Mouse (Mus musculus): ENCODE data around the gene Nsf. TPM values are rescaled to one million over a fixed set of nuclear protein-coding genes. Genes with fewer than 3 reads are reported as not detected.

Nsf gene
- total RNA-seq, 2 experiments from 2014 or later, result 89.5 to 94.1 TPM

DNA sequence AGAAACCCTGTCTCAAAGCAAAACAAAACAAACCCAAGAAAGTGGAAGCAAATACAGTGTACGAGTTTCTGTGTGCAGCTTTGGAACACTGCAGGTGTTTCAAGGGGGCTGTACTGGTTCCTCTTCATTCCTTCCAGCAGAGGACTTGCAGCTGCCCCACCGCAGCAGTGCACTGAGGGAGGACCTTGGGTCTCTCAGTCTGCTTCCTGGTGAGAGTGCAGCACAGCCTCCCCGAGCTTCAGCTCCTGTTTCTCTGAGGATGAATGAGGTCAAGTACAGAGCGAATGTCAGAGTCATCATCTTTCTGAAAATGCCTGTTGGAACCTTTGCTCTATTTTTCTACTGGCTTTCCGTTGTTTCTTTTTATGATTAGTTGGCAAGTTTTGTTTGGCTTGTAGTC lies 12.5 kb downstream of the Nsf start:
- peak; percentile 45 for DNase-seq

DNA sequence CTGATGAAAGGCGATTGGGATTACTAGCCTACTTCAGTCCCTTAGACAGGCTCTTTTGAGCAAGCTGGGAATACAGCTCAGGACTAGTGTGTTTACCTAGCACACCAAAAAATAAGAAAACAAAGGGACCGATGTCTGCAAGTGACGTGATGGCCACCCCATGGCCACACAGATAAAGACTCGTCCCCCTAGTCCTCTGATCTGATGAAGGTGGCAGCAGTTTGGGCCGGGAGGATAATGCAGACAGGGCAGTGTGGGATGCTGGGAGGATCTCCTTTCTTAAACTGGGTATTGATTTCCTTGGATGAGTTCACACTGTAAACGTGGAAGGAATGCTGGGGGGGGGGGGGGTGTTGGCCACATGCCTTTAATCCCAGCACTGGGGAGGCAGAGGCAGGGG lies 13.0 kb downstream of the Nsf start:
- DNase-seq, result no peak

- DNase-seq, result no peak
Measured at GRCm38 (mm10) chr11:103937976-103938728, 15.7 kb downstream of the Nsf start.

GRCm38 (mm10) chr11:103937451-103937850 lies 16.4 kb downstream of the Nsf start:
- DNase-seq, result no peak

- DNase-seq, result no peak
Measured at GRCm38 (mm10) chr11:103935717-103936116, 18.1 kb downstream of the Nsf start.

DNA sequence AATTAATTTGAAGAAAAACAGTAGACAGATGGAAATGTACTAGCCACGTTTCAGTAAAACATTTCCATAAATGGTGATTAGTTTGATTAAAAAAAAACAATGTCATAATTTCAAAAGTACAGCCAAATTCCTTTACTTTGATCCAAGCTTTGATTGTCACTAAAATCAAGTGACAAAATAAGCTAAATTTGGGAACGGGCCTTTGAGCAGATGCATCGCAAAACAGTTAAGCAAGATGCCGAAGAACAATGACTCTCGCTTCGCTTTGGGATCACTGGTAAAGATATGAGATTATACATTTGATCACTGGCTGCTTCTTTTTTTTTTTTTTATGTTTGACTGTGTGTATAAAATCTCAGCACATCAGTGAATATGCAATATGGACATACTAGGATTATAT lies 20.0 kb downstream of the Nsf start:
- no peak for DNase-seq

- no peak for DNase-seq
Measured at GRCm38 (mm10) chr11:103923957-103924356, 29.9 kb downstream of the Nsf start.

- DNase-seq, result no peak
Measured at GRCm38 (mm10) chr11:103923272-103923671, 30.6 kb downstream of the Nsf start.

GRCm38 (mm10) chr11:103922812-103923211 lies 31.0 kb downstream of the Nsf start:
- DNase-seq, result no peak

GRCm38 (mm10) chr11:103920665-103921064 lies 33.2 kb downstream of the Nsf start:
- peak; percentile 80 for DNase-seq

DNA sequence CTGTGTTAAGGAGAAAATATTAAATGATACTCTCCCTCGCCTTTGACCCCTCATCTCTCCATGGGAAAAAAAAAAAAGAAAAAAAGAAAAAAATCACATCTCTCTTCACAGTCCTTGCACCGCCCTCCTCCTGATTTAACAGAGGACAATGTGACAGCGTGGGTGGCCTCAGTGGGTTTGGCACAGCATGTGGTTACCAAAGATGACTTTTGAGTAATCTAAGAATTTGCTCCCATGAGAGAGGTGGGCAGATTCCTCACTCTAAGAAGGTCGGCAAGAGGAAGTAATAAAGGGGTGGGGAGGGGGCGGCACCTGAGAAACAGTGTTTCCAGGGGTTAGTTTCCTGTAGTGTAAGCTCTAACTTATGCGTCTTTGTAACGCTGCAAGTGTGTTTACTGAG lies 37.0 kb downstream of the Nsf start:
- DNase-seq, result no peak

- no peak for DNase-seq
Measured at GRCm38 (mm10) chr11:103915686-103916085, 38.2 kb downstream of the Nsf start.

DNA sequence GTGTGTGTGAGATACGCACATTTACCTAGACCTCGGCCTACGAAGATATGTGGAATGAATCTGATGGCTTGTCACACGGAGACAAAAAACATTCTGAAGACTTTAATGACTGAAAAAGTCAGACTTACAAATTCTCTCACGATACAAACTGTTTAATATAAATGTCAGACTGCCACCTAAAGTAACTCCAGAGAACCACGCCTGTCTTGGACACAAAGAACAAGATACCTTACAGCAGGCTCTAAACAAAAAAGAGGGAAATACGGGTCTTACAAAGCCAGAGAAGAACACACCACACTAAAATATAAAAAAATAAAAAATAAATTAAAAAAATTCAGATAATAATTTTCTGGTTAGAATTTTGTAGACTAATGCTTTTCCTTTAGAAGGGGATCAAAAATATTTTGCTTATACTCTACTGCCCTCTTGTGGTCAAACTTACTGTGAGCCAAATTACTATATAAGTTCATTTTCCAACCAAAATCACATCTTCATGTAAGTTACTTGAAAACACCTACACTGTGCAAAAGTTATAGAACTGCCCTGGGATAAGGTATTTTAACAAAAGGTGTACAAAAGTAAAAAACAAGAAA lies 42.8 kb downstream of the Nsf start:
- no peak for DNase-seq

DNA sequence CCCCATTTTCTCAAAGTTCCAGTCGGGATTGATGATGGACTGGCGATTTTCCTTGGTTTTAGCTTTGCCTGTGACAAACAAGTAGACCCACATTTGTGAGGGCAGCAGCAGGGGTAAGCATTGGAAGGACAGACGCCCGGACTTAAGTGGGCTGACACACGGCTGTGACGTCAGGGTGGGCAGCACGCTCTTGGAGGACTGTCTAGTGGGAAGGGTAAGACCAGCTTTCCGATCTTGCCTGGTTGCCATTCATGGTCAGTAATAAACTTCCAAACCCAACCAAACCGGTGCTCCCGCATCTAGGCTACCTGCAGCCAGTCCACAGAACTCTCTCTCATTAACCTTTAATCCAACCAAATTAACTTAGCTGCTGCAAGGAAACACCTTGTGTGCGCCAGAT lies 43.3 kb downstream of the Nsf start:
- DNase-seq, result no peak

GRCm38 (mm10) chr11:103909809-103910208 lies 44.0 kb downstream of the Nsf start:
- DNase-seq, result no peak

GRCm38 (mm10) chr11:103909396-103909795 lies 44.5 kb downstream of the Nsf start:
- no peak for DNase-seq

- no peak for DNase-seq
Measured at GRCm38 (mm10) chr11:103906051-103906719, 47.7 kb downstream of the Nsf start.

DNA sequence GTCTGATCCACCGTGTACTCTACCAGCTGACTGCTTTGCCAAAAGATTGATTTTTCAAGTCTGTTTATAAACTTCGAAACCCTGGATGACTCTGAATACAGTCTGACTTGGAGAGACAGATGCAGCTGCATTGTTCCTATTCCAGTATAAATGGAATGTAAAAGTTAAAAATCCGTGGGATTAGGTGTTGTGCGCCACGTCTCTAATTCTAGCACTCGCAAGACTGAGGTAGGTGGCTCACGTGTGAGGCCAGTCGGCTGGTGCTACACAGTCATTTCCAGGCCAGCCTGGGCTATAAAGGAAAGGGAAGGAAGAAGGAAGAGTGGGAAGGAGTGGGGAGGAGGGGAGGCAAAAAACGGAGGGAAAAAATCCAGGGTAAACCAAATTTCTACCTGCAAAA lies 48.4 kb downstream of the Nsf start:
- DNase-seq, result no peak

GRCm38 (mm10) chr11:103901581-103901966 lies 52.3 kb downstream of the Nsf start:
- DNase-seq, result no peak

DNA sequence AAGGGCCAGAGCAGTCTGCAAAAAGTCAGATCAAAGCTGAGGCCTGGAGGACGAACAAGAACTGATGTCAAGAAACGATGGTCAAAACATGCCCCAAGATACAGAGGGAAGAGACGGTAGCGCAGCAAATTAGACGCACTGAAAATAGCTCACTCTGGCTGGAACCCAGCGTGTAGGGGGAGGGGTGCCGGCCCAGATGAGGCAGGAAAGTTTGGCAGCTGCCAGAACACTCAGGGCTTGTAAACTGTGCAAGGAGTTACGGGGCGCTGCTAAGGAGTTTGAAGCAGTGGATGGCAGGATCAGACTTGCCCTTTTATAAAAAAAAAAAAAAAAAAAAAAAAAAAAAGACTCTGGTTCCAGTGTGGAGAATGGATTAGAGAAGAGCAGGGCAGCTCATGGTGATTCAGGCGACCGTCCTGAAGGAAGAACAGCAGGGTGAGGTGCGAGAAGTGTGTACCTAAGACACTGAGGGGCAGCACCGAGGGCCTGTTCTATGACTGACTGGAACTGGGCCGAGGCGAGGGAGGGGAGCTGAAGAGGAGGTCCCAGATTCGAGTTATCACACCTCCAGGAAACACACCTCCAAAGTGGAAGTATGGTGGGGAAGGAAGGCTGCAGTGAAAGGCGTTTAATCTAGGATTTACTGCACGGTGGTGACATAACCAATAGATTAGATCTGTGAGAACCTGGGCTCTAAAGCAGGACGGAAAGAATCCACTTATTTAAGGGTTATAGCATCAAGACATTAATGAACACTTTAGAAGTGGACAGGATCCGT lies 52.9 kb downstream of the Nsf start:
- peak; percentile 42 for DNase-seq

- DNase-seq, result no peak
Measured at GRCm38 (mm10) chr11:103896966-103897750, 56.7 kb downstream of the Nsf start.

DNA sequence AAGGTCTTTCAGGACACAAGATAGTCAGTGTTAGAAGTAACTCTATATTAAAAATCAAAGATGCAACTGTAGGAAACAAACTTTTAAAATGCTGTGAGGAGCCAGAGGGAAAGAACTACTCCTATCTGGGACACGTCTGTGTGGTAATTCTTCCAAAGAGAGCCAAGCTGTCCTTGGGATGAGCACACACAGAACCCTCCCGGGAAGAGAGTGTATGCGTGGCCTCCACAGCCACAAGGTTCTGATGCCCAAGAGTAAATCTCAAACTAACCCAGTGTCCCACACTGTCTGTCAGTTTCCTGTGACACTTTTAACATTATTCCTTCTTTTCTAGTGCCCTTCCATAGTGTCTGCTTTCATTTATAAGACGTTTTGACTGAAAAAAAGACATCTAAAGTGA lies 57.8 kb downstream of the Nsf start:
- DNase-seq, result no peak

Data from adrenal gland, postnatal 10 days (tissue).